Mouse (Mus musculus) heart, embryonic 10.5 days (tissue): ENCODE measurements around the gene Igtp. TPM values are rescaled to one million over a fixed set of nuclear protein-coding genes. Genes with fewer than 3 reads are reported as not detected.
"Not testable (repeated sequence)": the region's sequence is repeated elsewhere in the genome, so short reads cannot be mapped to it uniquely, and the experiment has no call there.

Experiments
- DNase-seq: peaks from one replicate; pipeline ENCODE4 v3.0.0-alpha.2; 2017; ENCODE audit warnings: low spot score
- H3K27ac ChIP-seq: fragments of 300-500 bp; sonication (generic); 2 replicates; pipeline ENCODE4 v1.5.1; 2016; ENCODE audit warnings: mild to moderate bottlenecking
- H3K27me3 ChIP-seq: fragments of 300-500 bp; sonication (generic); 2 replicates; pipeline ENCODE4 v1.6.1; 2016; ENCODE audit warnings: mild to moderate bottlenecking; ENCODE audit not compliant: poor library complexity, insufficient read depth, severe bottlenecking
- H3K36me3 ChIP-seq: fragments of 300-500 bp; sonication (generic); 2 replicates; pipeline ENCODE4 v1.6.1; 2016; ENCODE audit warnings: mild to moderate bottlenecking, moderate library complexity
- H3K4me1 ChIP-seq: fragments of 300-500 bp; sonication (generic); 2 replicates; pipeline ENCODE4 v1.6.1; 2016; ENCODE audit warnings: mild to moderate bottlenecking
- H3K4me3 ChIP-seq: fragments of 300-500 bp; sonication (generic); 2 replicates; pipeline ENCODE4 v1.5.1; 2016; ENCODE audit warnings: mild to moderate bottlenecking, moderate library complexity
- H3K9me3 ChIP-seq: fragments of 300-500 bp; sonication (generic); 2 replicates; pipeline ENCODE4 v1.6.1; 2016; ENCODE audit warnings: mild to moderate bottlenecking, moderate library complexity
- WGBS: fragments of 180-500 bp; shearing (Covaris S2); methylation state at CpG from one replicate; pipeline ENCODE4 v1.1.7; 2016; 5-methylcytosine and 5-hydroxymethylcytosine counted together
- polyA plus RNA-seq: library from polyadenylated mRNA; unstranded; fragments of >200 nt; fragmentation: Nextera tagmentation; extraction: Ambion mirVana; gene quantifications from 2 replicates; pipeline ENCODE4 v1.2.1, GENCODE M21; 2016

The Igtp gene
- polyA plus RNA-seq, 1 experiment from 2014 or later: 3.1 TPM

DNA sequence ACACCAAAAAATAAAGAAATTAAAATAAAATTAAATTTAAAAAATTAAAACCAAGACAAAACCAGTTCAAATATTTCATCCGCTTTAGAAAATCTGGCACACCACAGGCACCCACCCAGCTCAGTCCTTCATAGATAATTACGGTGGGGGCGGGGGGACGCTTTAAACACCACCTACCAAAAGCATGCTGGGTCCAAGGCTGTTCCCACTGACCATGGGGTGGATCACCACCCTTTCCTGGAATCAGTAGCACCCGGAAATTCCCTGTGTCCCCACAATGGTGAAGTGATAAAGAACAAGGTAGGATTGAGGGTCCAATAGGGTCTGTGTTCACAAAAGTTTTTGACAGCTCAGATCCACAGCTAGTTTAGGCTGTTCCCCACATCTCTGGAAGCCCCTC, 16.5 kb downstream of the Igtp start:
- H3K4me3 ChIP-seq: no peak overlapping the region
- H3K4me1 ChIP-seq: peaks cover 11% of the 10 kb centered on the region
- no peak overlapping the region for H3K27ac ChIP-seq
- no peaks in the 10 kb centered on the region for H3K36me3 ChIP-seq
- 75% methylated on average over 5 of the region's 5 CpGs for WGBS
- no peaks in the 10 kb centered on the region for H3K9me3 ChIP-seq
- no peak for DNase-seq
- H3K27me3 ChIP-seq: no peaks in the 10 kb centered on the region

DNA sequence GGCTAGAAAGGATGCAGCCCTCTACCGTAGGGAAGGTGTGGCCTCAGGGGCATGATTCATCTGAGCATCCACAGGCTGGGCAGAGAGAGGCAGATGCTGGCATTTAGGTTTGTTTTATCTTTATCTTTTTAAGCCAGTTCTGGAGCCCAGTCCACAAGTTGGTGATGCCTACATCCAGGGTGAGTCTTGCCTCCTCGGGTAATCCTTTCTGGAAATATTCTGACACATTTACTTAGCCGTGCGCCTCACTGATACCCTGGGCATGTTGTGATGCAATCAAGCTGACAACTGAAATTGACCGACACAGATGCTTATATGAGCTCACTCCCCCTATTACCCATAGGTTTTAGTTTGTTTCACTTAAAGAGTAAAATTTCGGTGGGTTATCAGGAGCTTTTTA, 17.5 kb downstream of the Igtp start:
- H3K9me3 ChIP-seq: no peaks in the 10 kb centered on the region
- no peak overlapping the region for H3K27ac ChIP-seq
- H3K36me3 ChIP-seq: no peaks in the 10 kb centered on the region
- no peak for DNase-seq
- no peaks in the 10 kb centered on the region for H3K27me3 ChIP-seq
- no peak overlapping the region for H3K4me3 ChIP-seq
- peaks cover under 1% of the 10 kb centered on the region; the same call in 1 of the 2 replicates for H3K4me1 ChIP-seq
- 84% methylated on average over 6 of the region's 6 CpGs for WGBS

DNA sequence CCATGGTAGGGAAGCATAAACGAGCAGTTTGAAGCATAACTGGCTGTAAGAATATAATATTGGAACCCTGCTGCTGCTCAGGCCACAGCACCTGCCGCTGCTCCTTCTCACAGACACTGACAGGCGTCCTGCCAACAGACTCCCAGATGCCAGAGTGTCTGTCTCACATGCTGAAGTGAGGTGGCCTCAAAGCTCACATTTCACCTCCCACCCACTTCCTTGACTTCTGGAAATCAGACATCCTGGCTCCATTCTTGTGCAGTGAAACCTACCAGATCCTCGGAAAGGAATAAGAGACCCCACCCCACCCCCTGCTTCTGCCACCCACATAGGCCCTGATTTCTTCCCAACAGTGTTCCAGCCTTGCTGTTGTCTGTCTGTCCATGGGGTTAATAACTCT, 24.4 kb downstream of the Igtp start:
- DNase-seq: peak; percentile 66
- H3K9me3 ChIP-seq: no peaks in the 10 kb centered on the region
- WGBS: 26% methylated on average over 4 of the region's 4 CpGs
- H3K4me1 ChIP-seq: peaks cover 21% of the 10 kb centered on the region
- H3K36me3 ChIP-seq: no peaks in the 10 kb centered on the region
- H3K4me3 ChIP-seq: no peak overlapping the region
- peak overlapping the region; percentile 52 for H3K27ac ChIP-seq
- H3K27me3 ChIP-seq: no peaks in the 10 kb centered on the region

DNA sequence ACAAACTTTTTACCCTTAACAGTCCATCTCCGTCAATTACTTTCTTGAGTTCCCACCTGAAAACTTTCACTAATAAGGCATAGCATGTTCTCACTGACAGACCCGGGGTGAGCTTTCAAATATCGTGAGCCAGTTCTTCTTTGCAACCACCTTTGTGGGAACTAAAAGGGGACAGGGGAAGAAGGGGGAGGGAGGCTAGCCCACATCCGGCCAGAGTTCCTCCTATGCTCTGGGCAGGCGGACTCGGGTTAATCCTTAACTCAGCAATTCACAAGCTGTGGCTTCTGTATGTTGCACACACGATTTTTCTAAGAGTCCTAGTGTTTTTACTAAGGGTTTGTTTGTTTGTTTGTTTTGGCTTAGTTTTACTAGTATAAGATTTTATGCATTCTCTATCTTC, 25.0 kb downstream of the Igtp start:
- Histone ChIP-seq H3K27ac (peak overlapping the region; percentile 59; the same call in 1 of the 2 replicates), H3K9me3 (no peaks in the 10 kb centered on the region)
- 53% methylated on average over 7 of the region's 7 CpGs for WGBS

DNA sequence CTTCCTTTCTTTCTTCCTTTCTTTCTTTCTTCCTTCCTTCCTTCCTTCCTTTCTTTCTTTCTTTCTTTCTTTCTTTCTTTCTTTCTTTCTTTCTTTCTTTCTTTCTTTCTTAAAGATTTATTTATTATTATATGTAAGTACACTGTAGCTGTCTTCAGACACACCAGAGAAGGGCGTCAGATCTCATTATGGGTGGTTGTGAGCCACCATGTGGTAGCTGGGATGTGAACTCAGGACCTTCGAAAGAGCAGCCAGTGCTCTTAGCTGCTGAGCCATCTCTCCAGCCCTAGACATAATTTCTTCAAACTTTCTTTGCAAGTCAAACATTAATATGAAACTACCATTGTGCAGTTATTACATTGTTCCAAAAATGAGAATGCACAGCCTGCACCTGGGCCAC, 25.5 kb downstream of the Igtp start:
- 71% methylated on average over 2 of the region's 2 CpGs for WGBS
- H3K27ac ChIP-seq, H3K9me3 ChIP-seq: not testable (repeated sequence)

More for the DNA sequence above, 25.0 kb downstream of the Igtp start:
- Histone ChIP-seq H3K4me1 (peaks cover 21% of the 10 kb centered on the region), H3K27me3 (no peaks in the 10 kb centered on the region), H3K4me3 (no peak overlapping the region), H3K36me3 (no peaks in the 10 kb centered on the region)
- peak; percentile 41 for DNase-seq

DNA sequence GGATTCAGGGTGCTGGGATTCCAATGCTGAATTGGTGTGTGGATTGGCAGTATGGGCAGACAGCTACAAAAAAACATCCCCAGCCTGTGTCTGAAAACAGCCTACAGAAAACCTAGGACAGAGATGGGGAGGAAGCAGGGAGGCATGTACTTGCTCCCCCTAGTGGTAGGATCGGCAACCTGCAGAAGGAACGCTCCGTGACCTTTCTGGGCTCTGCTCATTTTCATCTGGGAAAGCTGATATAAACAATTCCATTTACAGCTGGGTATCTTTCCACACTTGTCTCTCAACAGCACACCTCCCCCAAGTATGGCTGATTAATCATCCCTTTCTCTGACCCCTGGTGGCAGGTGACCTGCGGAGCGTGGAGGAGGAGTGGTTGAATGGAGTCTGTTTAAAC, 26.3 kb downstream of the Igtp start:
- H3K27ac ChIP-seq: peak overlapping the region; percentile 56; the same call in 1 of the 2 replicates

More for the DNA sequence above, 25.5 kb downstream of the Igtp start:
- H3K4me1 ChIP-seq: peaks cover 21% of the 10 kb centered on the region
- DNase-seq, H3K27me3 ChIP-seq, H3K4me3 ChIP-seq, H3K36me3 ChIP-seq: not testable (repeated sequence)

DNA sequence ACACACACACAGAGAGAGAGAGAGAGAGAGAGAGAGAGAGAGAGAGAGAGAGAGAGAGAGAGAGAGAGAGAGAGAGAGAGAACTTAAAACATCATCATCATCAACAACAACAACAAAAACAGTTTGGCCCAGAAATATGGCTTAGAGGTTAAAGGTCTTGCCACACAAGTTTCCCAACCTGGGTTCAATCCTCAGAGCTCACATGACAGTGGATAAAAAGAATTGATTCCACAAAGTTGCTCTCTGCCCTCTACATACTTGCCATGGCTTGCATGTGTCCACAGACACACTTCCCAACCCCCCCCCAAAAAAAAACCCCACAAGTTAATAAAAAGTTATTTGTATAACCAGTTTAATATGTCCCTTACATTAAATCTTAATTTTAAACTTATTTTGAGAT, 27.1 kb downstream of the Igtp start:
- Histone ChIP-seq H3K36me3 (no peaks in the 10 kb centered on the region), H3K27ac (no peak overlapping the region), H3K4me3 (no peak overlapping the region), H3K27me3 (no peaks in the 10 kb centered on the region), H3K9me3 (no peaks in the 10 kb centered on the region), H3K4me1 (peaks cover 27% of the 10 kb centered on the region)
- DNase-seq: peak; percentile 6

More for the DNA sequence above, 26.3 kb downstream of the Igtp start:
- no peaks in the 10 kb centered on the region for H3K9me3 ChIP-seq
- H3K4me1 ChIP-seq: peaks cover 26% of the 10 kb centered on the region
- no peak overlapping the region for H3K4me3 ChIP-seq
- DNase-seq: peak; percentile 84
- 7% methylated on average over 5 of the region's 5 CpGs for WGBS
- no peaks in the 10 kb centered on the region for H3K36me3 ChIP-seq
- H3K27me3 ChIP-seq: no peaks in the 10 kb centered on the region

DNA sequence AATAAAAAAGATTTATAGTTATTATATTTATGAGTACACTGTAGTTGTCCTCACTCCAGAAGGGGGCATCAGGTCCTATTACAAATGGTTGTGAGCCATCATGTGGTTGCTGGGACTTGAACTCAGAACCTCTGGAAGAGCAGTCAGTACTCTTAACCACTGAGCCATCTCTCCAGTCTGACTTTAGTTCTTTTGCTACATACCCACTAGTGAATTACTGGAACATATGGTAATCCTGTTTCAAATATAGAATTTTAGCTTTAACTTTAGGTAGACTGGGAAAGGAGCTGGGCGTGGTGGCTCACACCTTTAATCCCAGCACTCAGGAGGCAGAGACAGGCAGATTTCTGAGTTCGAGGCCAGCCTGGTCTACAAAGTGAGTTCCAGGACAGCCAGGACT, 28.7 kb downstream of the Igtp start:
- H3K27ac ChIP-seq, H3K9me3 ChIP-seq, H3K27me3 ChIP-seq, H3K4me3 ChIP-seq, H3K36me3 ChIP-seq: not testable (repeated sequence)
- peaks cover 26% of the 10 kb centered on the region for H3K4me1 ChIP-seq
- peak; percentile 17 for DNase-seq
- whole genome bisulfite sequencing: 80% methylated on average over 2 of the region's 2 CpGs

DNA sequence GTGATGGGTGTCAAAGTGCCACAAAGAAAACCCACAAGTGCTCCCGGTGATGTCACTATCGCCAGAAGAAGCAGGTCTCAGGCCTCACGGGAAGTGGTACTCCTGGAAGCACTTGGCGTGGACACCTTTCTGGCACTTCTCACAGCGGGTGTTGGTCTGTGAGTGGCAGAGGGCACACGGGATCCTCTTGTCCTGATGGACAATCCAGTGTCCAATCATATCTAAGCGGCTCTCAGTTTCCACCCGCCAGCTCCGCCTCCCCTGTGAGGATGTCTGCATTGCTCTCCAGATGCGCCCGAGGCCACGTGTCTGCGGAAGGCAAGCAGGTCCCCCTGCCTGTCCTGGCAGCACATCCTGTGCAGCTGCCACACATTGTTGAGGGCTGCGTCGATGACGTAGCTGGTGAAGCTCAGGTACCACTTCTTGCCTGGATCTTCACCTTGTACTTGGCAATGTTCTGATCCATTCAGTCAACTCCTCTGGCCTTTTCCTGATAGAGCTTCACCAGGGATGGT, 31.1 kb downstream of the Igtp start:
- DNase-seq: peak; percentile 75
- Histone ChIP-seq H3K27ac (no peak overlapping the region), H3K4me3 (no peak overlapping the region), H3K27me3 (no peaks in the 10 kb centered on the region; the same call in 1 of the 2 replicates), H3K4me1 (peaks cover 11% of the 10 kb centered on the region; the same call in 1 of the 2 replicates), H3K36me3 (no peaks in the 10 kb centered on the region), H3K9me3 (no peaks in the 10 kb centered on the region)
- WGBS: 53% methylated on average over 16 of the region's 16 CpGs

DNA sequence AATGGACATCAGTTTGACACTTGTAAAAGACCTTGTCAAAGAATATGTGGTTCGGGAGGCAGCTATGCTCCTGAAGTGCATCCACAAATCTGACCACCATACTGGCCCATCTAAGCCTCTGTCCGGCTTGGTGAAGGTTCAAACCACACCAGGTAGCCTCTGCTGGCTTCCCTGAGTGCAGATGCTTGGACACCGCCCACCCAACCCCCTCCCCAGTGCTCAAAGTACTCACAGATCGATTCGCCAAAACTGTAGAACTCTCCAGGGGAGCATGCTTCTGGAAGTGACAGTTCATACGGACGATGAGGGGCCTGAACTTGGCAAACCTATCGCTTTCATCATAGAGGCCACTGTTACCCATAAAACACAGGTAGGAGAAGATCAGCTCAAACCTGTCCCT, 31.8 kb downstream of the Igtp start:
- 84% methylated on average over 8 of the region's 8 CpGs for WGBS
- no peaks in the 10 kb centered on the region; the same call in 1 of the 2 replicates for H3K27me3 ChIP-seq

DNA sequence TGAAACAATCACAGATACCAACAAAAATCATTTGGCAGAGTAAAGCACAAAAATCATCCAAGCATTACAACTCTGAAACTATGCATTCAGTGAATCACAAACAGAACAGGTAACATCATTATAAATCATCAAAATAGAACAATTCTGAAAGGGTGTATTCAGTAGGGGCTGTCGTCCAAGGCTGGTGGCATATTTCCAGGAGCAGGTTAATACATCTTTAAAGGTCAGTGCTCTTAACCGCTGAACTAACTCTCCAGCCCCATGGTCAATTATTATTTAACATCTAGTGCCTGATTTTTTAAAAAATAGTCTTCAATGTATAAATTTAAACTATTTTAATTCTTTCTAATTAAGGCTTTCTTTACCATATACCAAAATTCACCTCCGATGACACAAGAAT, 35.2 kb downstream of the Igtp start:
- H3K9me3 ChIP-seq, H3K27me3 ChIP-seq, H3K36me3 ChIP-seq, DNase-seq, H3K27ac ChIP-seq, H3K4me3 ChIP-seq: not testable (repeated sequence)
- WGBS: 84% methylated on average over 3 of the region's 3 CpGs
- H3K4me1 ChIP-seq: peaks cover 13% of the 10 kb centered on the region

More for the DNA sequence above, 31.8 kb downstream of the Igtp start:
- H3K9me3 ChIP-seq: no peaks in the 10 kb centered on the region
- H3K27ac ChIP-seq: no peak overlapping the region
- H3K36me3 ChIP-seq: no peaks in the 10 kb centered on the region
- peaks cover 6% of the 10 kb centered on the region; the same call in 1 of the 2 replicates for H3K4me1 ChIP-seq
- peak; percentile 63 for DNase-seq
- no peak overlapping the region for H3K4me3 ChIP-seq

DNA sequence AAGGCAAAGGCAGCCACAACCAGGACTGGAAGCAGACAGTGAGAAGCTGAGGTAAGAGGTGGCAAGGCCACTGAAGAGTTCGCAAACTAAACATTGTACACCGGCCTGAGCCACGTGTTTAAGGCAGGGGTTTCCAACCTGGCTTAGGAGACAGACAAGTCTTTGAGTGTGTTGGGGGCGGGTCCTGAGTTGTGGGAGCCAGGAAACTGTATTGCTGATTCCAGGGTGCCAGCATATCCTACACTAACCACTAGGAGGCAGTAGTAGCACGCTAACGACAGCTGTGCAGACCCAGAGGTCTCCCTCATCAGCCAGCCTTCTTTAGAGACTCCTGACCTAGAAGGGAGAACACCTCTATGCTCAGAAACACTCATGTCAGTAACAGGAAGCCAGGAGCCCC, 35.8 kb downstream of the Igtp start:
- no peaks in the 10 kb centered on the region for H3K9me3 ChIP-seq
- H3K27ac ChIP-seq: no peak overlapping the region
- WGBS: 12% methylated on average over 6 of the region's 6 CpGs
- no peaks in the 10 kb centered on the region for H3K36me3 ChIP-seq
- H3K4me1 ChIP-seq: peaks cover 13% of the 10 kb centered on the region
- no peaks in the 10 kb centered on the region; the same call in 1 of the 2 replicates for H3K27me3 ChIP-seq
- DNase-seq: peak; percentile 74
- no peak overlapping the region for H3K4me3 ChIP-seq

DNA sequence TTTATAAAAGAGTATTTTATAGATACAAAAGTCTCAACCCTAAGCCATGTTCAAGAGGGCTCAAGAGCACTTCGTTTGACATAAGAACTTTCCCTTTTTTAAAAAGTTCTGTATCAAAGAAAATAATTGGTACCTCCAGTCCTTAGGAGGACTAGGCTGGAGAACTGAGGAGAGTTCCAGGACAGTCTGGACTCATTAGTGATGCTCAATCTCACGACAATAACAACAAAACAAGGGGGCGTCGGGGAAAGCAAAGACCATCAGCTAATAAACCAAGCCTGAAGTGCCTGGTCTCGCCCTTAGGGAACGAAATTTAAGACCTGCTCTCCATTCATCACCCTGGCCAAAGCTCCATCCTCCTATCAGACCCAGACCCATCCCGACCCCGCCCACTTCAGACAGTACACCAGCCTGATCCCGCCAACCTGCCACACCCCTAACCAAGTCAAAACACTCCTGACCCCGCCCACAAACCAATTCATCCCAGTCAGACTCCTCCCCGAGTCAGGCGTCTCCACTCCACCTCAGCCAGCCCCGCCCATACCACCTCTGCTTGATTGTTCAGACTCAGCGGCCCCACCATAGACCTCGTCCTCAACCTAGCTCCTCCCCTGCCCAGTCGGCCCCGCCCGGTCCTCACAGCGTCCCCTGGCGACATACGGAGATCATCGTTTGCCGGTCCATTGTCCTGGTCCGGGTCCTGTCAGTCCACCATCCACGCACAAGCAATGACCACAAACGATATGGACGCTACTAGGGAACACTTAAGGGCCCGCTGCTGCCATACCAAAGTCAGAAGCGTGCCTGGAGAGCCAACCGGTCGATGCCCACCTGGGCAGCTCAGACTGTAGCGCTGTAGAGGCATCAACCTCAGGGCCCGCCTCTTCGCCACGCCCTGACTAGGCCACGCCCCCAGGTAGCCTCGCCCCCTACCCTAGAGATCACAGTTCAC, 39.8 kb downstream of the Igtp start:
- Histone ChIP-seq H3K27me3 (no peaks in the 10 kb centered on the region), H3K4me3 (peak overlapping the region; percentile 65), H3K9me3 (no peaks in the 10 kb centered on the region), H3K4me1 (peaks cover 7% of the 10 kb centered on the region), H3K36me3 (no peaks in the 10 kb centered on the region), H3K27ac (peak overlapping the region; percentile 44; the same call in 1 of the 2 replicates)
- 2% methylated on average over 37 of the region's 37 CpGs for WGBS
- peak; percentile 92 for DNase-seq
